9 mouse cellular contexts compared by ENCODE assay signal in the genomic region with DNA sequence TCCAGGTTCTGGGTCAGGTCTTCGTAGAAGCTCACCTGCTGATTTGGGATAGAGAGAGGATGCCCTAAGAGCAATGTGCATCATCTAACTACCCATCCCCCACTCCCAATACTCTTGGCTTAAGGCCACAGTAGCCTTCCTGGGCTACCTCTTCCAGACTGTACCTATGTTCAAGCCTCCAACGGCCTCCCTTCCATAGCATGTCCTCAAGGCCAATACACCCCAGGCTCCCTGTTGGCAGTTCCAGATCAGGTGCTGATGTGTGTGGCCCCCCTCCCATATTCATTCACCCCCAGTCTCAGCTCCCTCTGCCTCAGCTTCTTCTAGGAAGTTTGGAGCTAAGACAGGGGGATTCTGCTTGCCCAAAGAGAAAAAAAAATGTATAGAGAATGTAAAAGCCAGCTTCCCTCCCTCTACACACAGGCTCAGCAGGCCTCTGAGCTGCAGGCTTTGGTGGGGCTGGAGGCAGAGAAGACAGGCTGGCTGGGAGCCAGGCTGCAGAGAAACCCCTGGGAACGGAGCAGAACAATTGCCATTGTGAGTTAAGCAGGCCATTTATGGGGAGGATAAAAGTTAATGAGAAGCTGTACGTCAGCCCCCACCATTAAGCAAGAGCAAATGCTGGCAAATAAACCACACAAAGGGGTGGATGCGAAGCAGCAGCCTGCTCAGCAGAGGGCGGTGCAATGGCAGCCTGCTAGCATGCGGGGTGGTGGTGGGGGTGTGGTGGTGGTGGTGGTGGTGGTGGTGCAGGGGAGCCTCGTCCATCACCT. TPM values are rescaled to one million over a fixed set of nuclear protein-coding genes. Genes with fewer than 3 reads are reported as not detected.
DNase-seq lines count a peak whose midpoint lies in the region; ATAC-seq and TF ChIP-seq lines count a peak whose summit lies in the region.
"Had no signal": no experiment of that assay in that cellular context is flagged by ENCODE, and none has a peak within 500 bp of the region (broad histone marks: within the 10 kb centered on the region; RNA-seq: fewer than 3 reads in every experiment).

No protein-coding gene starts in this region.

- H3K4me3 ChIP-seq in kidney, adult 2 months (ENCODE audit: insufficient read depth, low read depth, low read length), result no peak overlapping the region
- no peak overlapping the region for H3K4me3 ChIP-seq in hindbrain, embryonic 15.5 days
- no peak overlapping the region for H3K4me3 ChIP-seq in neural tube, embryonic 14.5 days (ENCODE audit: low read depth, low read length)
- no peak overlapping the region for H3K4me3 ChIP-seq in lung, adult 2 months (replicated peaks; ENCODE audit: extremely low read depth, low read depth, low read length)

- TF ChIP-seq POLR2A in kidney, adult 2 months (IDR thresholded peaks at IDR 0.05; ENCODE audit: low read depth, low read length), result no peak
- TF ChIP-seq POLR2A in lung, adult 2 months (IDR thresholded peaks at IDR 0.05; ENCODE audit: borderline replicate concordance, extremely low read depth, low read depth, low read length), result no peak

- no peaks in the 10 kb centered on the region for H3K9me3 ChIP-seq in hindbrain, embryonic 15.5 days
- no peaks in the 10 kb centered on the region for H3K9me3 ChIP-seq in neural tube, embryonic 14.5 days (ENCODE audit: control insufficient read depth, low read length)

- H3K9ac ChIP-seq in hindbrain, embryonic 15.5 days, result no peak overlapping the region
- H3K9ac ChIP-seq in neural tube, embryonic 14.5 days (replicated peaks; ENCODE audit: low read depth, low read length), result no peak overlapping the region

- H3K4me2 ChIP-seq in hindbrain, embryonic 15.5 days, result no peak overlapping the region; the same call in 1 of the 2 replicates
- no peak overlapping the region for H3K4me2 ChIP-seq in neural tube, embryonic 14.5 days (ENCODE audit: low read depth, low read length)

- 62% methylated on average over 8 of the region's 8 CpGs for WGBS in kidney, adult 2 months
- 17% methylated on average over 8 of the region's 8 CpGs for WGBS in hindbrain, embryonic 15.5 days
- 9% methylated on average over 8 of the region's 8 CpGs for WGBS in neural tube, embryonic 14.5 days
- WGBS in lung, adult 2 months, result 47% methylated on average over 8 of the region's 8 CpGs

- H3K4me1 ChIP-seq in kidney, adult 2 months (ENCODE audit: control insufficient read depth, insufficient read depth, low read length), result 0 out of 2 replicates have a peak, but pooled peaks cover 5% of the 10 kb centered on the region
- H3K4me1 ChIP-seq in hindbrain, embryonic 15.5 days (replicated peaks), result peaks cover 77% of the 10 kb centered on the region
- peaks cover 48% of the 10 kb centered on the region for H3K4me1 ChIP-seq in neural tube, embryonic 14.5 days (ENCODE audit: control insufficient read depth, insufficient read depth, low read length)
- no peaks in the 10 kb centered on the region for H3K4me1 ChIP-seq in lung, adult 2 months (ENCODE audit: control insufficient read depth, insufficient read depth, low read length)

- intact Hi-C loops in gastrocnemius, postnatal 36 days (cut with DNase I), result no loop called here

- H3K36me3 ChIP-seq in kidney, adult 2 months (ENCODE audit: control insufficient read depth, insufficient read depth, low read length), result no peaks in the 10 kb centered on the region
- H3K36me3 ChIP-seq in hindbrain, embryonic 15.5 days, result no peaks in the 10 kb centered on the region
- H3K36me3 ChIP-seq in neural tube, embryonic 14.5 days (ENCODE audit: control insufficient read depth, insufficient read depth, low read length), result no peaks in the 10 kb centered on the region

- TF ChIP-seq CTCF in kidney, adult 2 months (conservative IDR thresholded peaks at IDR 0.05; ENCODE audit: insufficient read depth, insufficient read length, low read depth, low read length), result no peak
- TF ChIP-seq CTCF in lung, adult 2 months (IDR thresholded peaks at IDR 0.05; ENCODE audit: insufficient read depth, low read length), result no peak

- no peaks in the 10 kb centered on the region for H3K27me3 ChIP-seq in kidney, adult 2 months (replicated peaks; ENCODE audit: control insufficient read depth, insufficient read depth, low read length)
- H3K27me3 ChIP-seq in hindbrain, embryonic 15.5 days, result no peaks in the 10 kb centered on the region
- H3K27me3 ChIP-seq in neural tube, embryonic 14.5 days (ENCODE audit: control insufficient read depth, insufficient read depth, low read length), result no peaks in the 10 kb centered on the region

- peak; percentile 80 for ATAC-seq in hindbrain, embryonic 15.5 days (ENCODE audit: low FRiP score, low read depth)
- peak; percentile 88 for ATAC-seq in neural tube, embryonic 14.5 days (ENCODE audit: low read depth)

- H3K27ac ChIP-seq in kidney, adult 2 months (ENCODE audit: insufficient read depth, low read depth, low read length), result no peak overlapping the region
- H3K27ac ChIP-seq in hindbrain, embryonic 15.5 days (replicated peaks), result peak overlapping the region; percentile 82
- H3K27ac ChIP-seq in neural tube, embryonic 14.5 days (ENCODE audit: low read depth, low read length), result peak overlapping the region; percentile 76

- peak; percentile 58 to 71 for DNase-seq in kidney, postnatal 4 days
- no peak for DNase-seq in kidney, adult 2 months
- DNase-seq in embryo, embryonic 11 days, result peak; percentile 62
- DNase-seq in gastrocnemius, postnatal 36 days, result no peak
- no peak for DNase-seq in lung, adult 2 months
- DNase-seq in adrenal gland, adult 18-20 months (ENCODE audit: low spot score in 2 of 2), result no peak
- DNase-seq: heart, adult 11 months had no signal

RNA-seq across cellular contexts. Expression of a gene that starts 31.5 kb away (rescaled TPM):
- 0.31 and 0.69 TPM in 2 replicates for polyA plus RNA-seq in kidney, adult 2 months (2012; rRNA removed)
- 67.7 and 81.1 TPM in 2 replicates for polyA plus RNA-seq in hindbrain, embryonic 15.5 days (2015; fragmentation: Nextera tagmentation; extraction: Ambion mirVana)
- polyA plus RNA-seq in neural tube, embryonic 14.5 days (2014; fragmentation: Nextera tagmentation; extraction: Ambion mirVana), result 62.2 and 67.5 TPM in 2 replicates
- under 1 TPM in 1 of 2 experiments, not detected in 1; 0.08 TPM for total RNA-seq in gastrocnemius, postnatal 36 days (2021)
- 0.25 TPM in 2 replicates for polyA plus RNA-seq in lung, adult 2 months (2012; rRNA removed)
- total RNA-seq in adrenal gland, adult 18-20 months (2021), result 1 to 10 TPM in 1 of 2 experiments, under 1 TPM in 1; 0.96 to 1.2 TPM

RNA-seq across cellular contexts. Expression of a gene that starts 46.6 kb away (rescaled TPM):
- polyA plus RNA-seq in kidney, adult 2 months (2012; rRNA removed), result 0.19 and 1.4 TPM in 2 replicates
- polyA plus RNA-seq in hindbrain, embryonic 15.5 days (2015; fragmentation: Nextera tagmentation; extraction: Ambion mirVana), result 0.38 and 0.43 TPM in 2 replicates
- polyA plus RNA-seq in neural tube, embryonic 14.5 days (2014; fragmentation: Nextera tagmentation; extraction: Ambion mirVana), result 1.1 TPM in 1 of 2 replicates, not detected in the other
- total RNA-seq in gastrocnemius, postnatal 36 days (2021), result 100 to 1,000 TPM; 254 to 261 TPM
- 19.3 TPM in 1 of 2 replicates, not detected in the other for polyA plus RNA-seq in lung, adult 2 months (2012; rRNA removed)
- total RNA-seq in adrenal gland, adult 18-20 months (2021), result under 1 TPM in 1 of 2 experiments, not detected in 1; 0.22 TPM

Comparison
In these comparisons a context has a peak if more than half of its experiments do, and no peak if none do; other contexts are left out.
1. DNase-seq: peak in kidney, postnatal 4 days (2 of 2) and embryo, embryonic 11 days (single experiment); none in kidney, adult 2 months (single experiment), gastrocnemius, postnatal 36 days (0 of 2), lung, adult 2 months (single experiment) and adrenal gland, adult 18-20 months (0 of 2).
2. RNA of a gene that starts 31.5 kb away (polyA plus RNA-seq): 67.7 to 81.1 TPM in hindbrain, embryonic 15.5 days and 62.2 to 67.5 TPM in neural tube, embryonic 14.5 days; 0.31 to 0.69 TPM in kidney, adult 2 months and 0.25 TPM in lung, adult 2 months; every median in the first group is over 10 times any median in the second.